Mouse (Mus musculus) limb, embryonic 10.5 days (tissue): ENCODE results near the gene Olfr522. TPM values are rescaled to one million over a fixed set of nuclear protein-coding genes. Genes with fewer than 3 reads are reported as not detected.
A peak's percentile ranks its signal among the peaks of the same experiment; 100 is the strongest.

Experiments
- DNase-seq: peaks from one replicate; pipeline ENCODE4 v3.0.0-alpha.2; 2017; ENCODE audit warnings: low spot score
- H3K27ac ChIP-seq: fragments of 300-500 bp; sonication (generic); 2 replicates; pipeline ENCODE4 v1.5.1; 2016; ENCODE audit warnings: mild to moderate bottlenecking
- H3K27me3 ChIP-seq: fragments of 300-500 bp; sonication (generic); 2 replicates; pipeline ENCODE4 v1.6.1; 2016; ENCODE audit warnings: low read depth, mild to moderate bottlenecking; ENCODE audit not compliant: poor library complexity, severe bottlenecking
- H3K36me3 ChIP-seq: fragments of 300-500 bp; sonication (generic); 2 replicates; pipeline ENCODE4 v1.6.1; 2016; ENCODE audit warnings: mild to moderate bottlenecking, moderate library complexity
- H3K4me1 ChIP-seq: fragments of 300-500 bp; sonication (generic); 2 replicates; pipeline ENCODE4 v1.6.1; 2016
- H3K4me3 ChIP-seq: fragments of 300-500 bp; sonication (generic); 2 replicates; pipeline ENCODE4 v1.5.1; 2016; ENCODE audit warnings: mild to moderate bottlenecking, moderate library complexity
- H3K9me3 ChIP-seq: fragments of 300-500 bp; sonication (generic); replicated peaks from 2 replicates; pipeline ENCODE4 v1.6.1; 2016; ENCODE audit warnings: mild to moderate bottlenecking
- WGBS: fragments of 180-500 bp; shearing (Covaris S2); methylation state at CpG from one replicate; pipeline ENCODE4 v1.1.7; 2016; 5-methylcytosine and 5-hydroxymethylcytosine counted together
- polyA plus RNA-seq: library from polyadenylated mRNA; unstranded; fragments of >200 nt; fragmentation: Nextera tagmentation; extraction: Ambion mirVana; gene quantifications from 2 replicates; pipeline ENCODE4 v1.2.1, GENCODE M21; 2016

Olfr522 gene
- polyA plus RNA-seq, 1 experiment from 2014 or later = not detected

DNA sequence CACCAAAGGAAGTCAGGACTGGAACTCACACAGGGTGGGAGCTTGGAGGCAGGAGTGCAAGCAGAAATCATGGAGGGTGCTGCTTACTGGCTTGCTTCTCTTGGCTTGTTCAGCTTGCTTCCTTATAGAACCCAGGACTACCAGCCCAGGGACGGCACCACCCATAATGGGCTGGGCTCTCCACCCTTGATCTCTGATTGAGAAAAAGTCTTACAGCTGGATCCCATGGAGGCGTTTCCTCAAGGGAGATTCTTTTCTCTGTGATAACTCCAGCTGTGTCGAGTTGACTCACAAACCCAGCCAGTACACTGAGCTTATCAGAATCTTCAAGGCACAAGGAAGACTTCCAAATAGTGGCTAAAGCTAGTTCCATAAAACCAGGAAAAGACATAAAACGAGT, 41.8 kb downstream of the Olfr522 start:
- H3K4me3 ChIP-seq = no peak overlapping the region
- DNase-seq = no peak
- WGBS = 50% methylated on average over 4 of the region's 4 CpGs
- no peaks in the 10 kb centered on the region for H3K36me3 ChIP-seq
- peaks cover 16% of the 10 kb centered on the region for H3K4me1 ChIP-seq
- H3K27ac ChIP-seq = no peak overlapping the region
- H3K9me3 ChIP-seq = no peaks in the 10 kb centered on the region
- H3K27me3 ChIP-seq = no peaks in the 10 kb centered on the region

DNA sequence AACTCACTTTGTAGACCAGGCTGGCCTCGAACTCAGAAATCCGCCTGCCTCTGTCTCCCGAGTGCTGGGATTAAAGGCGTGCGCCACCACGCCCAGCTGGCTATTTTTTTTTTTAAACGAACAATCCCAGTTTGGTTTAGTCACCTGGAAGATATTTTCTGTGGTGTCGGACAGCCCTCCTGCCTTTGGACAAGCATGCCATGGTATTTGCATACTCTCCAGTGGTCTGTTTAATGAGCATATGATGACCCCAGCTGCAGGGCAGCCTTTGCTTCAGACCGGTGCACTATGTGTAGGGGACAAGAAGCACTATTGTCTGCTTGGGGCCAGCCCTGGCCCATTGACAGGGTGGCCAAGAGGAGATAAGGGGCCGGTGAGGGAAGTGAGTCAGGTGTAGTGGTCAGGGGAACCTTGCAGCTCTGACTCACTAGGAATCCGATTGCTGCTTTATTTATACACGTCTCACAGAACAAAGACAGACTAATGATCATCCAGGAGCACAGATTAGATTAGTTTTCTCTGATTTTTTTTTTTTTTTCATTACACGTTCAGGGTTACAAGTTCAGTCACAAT, 43.1 kb downstream of the Olfr522 start:
- H3K4me3 ChIP-seq = no peak overlapping the region
- no peak overlapping the region for H3K27ac ChIP-seq
- no peaks in the 10 kb centered on the region for H3K36me3 ChIP-seq
- WGBS = 83% methylated on average over 13 of the region's 13 CpGs
- H3K4me1 ChIP-seq = peaks cover 11% of the 10 kb centered on the region
- no peaks in the 10 kb centered on the region for H3K9me3 ChIP-seq
- H3K27me3 ChIP-seq = no peaks in the 10 kb centered on the region
- no peak for DNase-seq

- DNase-seq = no peak
- WGBS = 87% methylated on average over 2 of the region's 2 CpGs
- Histone ChIP-seq H3K36me3 (no peaks in the 10 kb centered on the region), H3K4me1 (peaks cover 9% of the 10 kb centered on the region), H3K27ac (no peak overlapping the region), H3K9me3 (no peaks in the 10 kb centered on the region), H3K4me3 (no peak overlapping the region), H3K27me3 (no peaks in the 10 kb centered on the region)
These were observed 44.1 kb downstream of the Olfr522 start for GRCm38 (mm10) chr7:140120484-140120883.

DNA sequence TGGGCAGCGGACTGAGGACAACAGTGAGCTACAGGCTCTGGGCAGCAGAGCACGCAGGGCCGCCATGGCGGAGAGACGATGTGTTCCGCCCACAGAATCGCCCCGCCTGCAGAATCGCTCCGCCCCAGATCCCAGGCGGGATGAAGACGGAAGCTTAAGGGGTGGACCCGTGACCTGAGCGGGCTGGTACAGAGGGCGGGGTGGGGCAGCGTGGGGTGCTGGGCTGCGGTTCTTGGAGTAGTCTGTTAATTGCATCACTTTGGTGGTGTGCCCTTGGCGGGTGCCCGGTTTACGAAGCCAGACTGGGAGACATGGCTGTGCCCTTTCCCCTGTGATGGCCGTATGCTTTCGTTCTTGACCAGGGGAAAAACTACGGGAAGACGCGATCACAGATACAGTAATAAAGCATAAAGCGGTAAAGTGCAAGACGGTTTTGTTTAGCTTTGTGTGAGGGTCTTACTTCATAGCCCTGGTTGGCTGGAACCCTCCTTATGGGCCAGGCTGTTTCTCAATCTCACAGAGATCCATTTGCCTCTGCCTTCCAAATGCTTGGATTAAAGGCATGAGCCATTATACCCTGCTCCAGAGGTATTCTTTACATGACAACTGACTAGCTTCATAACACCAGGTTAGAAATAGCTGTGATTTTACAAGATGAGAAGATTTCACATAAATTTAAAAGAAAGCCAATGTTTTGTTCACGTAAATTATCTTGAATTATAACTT, 48.1 kb downstream of the Olfr522 start, which contains the start of gene Echs1:
Gene Echs1, minus strand, starts transcription at position 148 of the 726 bp plus-strand sequence.
- peak within 1 kb of the TSS; percentile 79 for H3K4me3 ChIP-seq
- H3K27ac ChIP-seq = peak within 1 kb of the TSS; percentile 93
- 4% methylated on average over 28 of the region's 28 CpGs for WGBS
- peaks cover 8% of the 10 kb centered on the region for H3K4me1 ChIP-seq
- peaks cover 16% of the 10 kb centered on the region for H3K36me3 ChIP-seq
- H3K27me3 ChIP-seq = no peaks in the 10 kb centered on the region
- H3K9me3 ChIP-seq = no peaks in the 10 kb centered on the region
- DNase-seq = peak; percentile 87

GRCm38 (mm10) chr7:140115583-140116328, 48.8 kb downstream of the Olfr522 start, which contains the start of gene Paox:
TSS of gene Paox (plus strand) at chr7:140115799.
- Histone ChIP-seq H3K4me1 (peaks cover 8% of the 10 kb centered on the region), H3K27me3 (no peaks in the 10 kb centered on the region), H3K27ac (peak within 1 kb of the TSS; percentile 93), H3K36me3 (peaks cover 23% of the 10 kb centered on the region), H3K4me3 (peak within 1 kb of the TSS; percentile 79), H3K9me3 (no peaks in the 10 kb centered on the region)
- WGBS = 3% methylated on average over 23 of the region's 23 CpGs
- peak; percentile 59 for DNase-seq

GRCm38 (mm10) chr7:140111943-140112342, 52.6 kb downstream of the Olfr522 start:
- no peak for DNase-seq
- no peaks in the 10 kb centered on the region for H3K27me3 ChIP-seq
- H3K27ac ChIP-seq = no peak overlapping the region
- peaks cover 61% of the 10 kb centered on the region for H3K36me3 ChIP-seq
- peaks cover 8% of the 10 kb centered on the region for H3K4me1 ChIP-seq
- no peaks in the 10 kb centered on the region for H3K9me3 ChIP-seq
- no peak overlapping the region for H3K4me3 ChIP-seq
- 85% methylated on average over 3 of the region's 3 CpGs for WGBS

Other genes starting within 250 kb of the Olfr522 start
- gene Utf1, start 221.0 kb downstream of the Olfr522 start, polyA plus RNA-seq = 0.38 and 0.64 TPM in 2 replicates
- gene 6430531B16Rik, start 186.0 kb downstream of the Olfr522 start, polyA plus RNA-seq = 0.39 and 0.85 TPM in 2 replicates
- gene Adam8, start 172.2 kb downstream of the Olfr522 start, polyA plus RNA-seq = 2.2 TPM in 2 replicates
- 38.8 and 40.7 TPM in 2 replicates for gene Zfp511, start 128.4 kb downstream of the Olfr522 start, polyA plus RNA-seq
- gene Tubgcp2, start 128.1 kb downstream of the Olfr522 start, polyA plus RNA-seq = 81.6 and 87.8 TPM in 2 replicates
- not detected in 2 replicates for gene Msx3, start 115.7 kb downstream of the Olfr522 start, polyA plus RNA-seq
- gene Caly, start 82.2 kb downstream of the Olfr522 start, polyA plus RNA-seq = 1.1 and 1.2 TPM in 2 replicates
- not detected in 2 replicates for gene Prap1, start 71.4 kb downstream of the Olfr522 start, polyA plus RNA-seq
- gene Fuom, start 62.3 kb downstream of the Olfr522 start, polyA plus RNA-seq = 8.7 and 13.9 TPM in 2 replicates
- 19.2 and 23.7 TPM in 2 replicates for gene Paox, start 49.0 kb downstream of the Olfr522 start, polyA plus RNA-seq
- 174 and 178 TPM in 2 replicates for gene Echs1, start 48.3 kb downstream of the Olfr522 start, polyA plus RNA-seq
- gene Mtg1, start 27.2 kb downstream of the Olfr522 start, polyA plus RNA-seq = 29.5 and 31.9 TPM in 2 replicates
- not detected in 2 replicates for gene Sprn, start 9.9 kb downstream of the Olfr522 start, polyA plus RNA-seq
- not detected in 2 replicates for gene Olfr523, start 8.5 kb upstream of the Olfr522 start, polyA plus RNA-seq
- not detected in 2 replicates for gene Olfr524, start 41.2 kb upstream of the Olfr522 start, polyA plus RNA-seq
- 0.04 TPM in 1 of 2 replicates, not detected in the other for gene Cd163l1, start 53.5 kb upstream of the Olfr522 start, polyA plus RNA-seq
- gene 5830411N06Rik, start 82.5 kb upstream of the Olfr522 start, polyA plus RNA-seq = not detected in 2 replicates
- not detected in 2 replicates for gene Olfr525, start 156.1 kb upstream of the Olfr522 start, polyA plus RNA-seq
- not detected in 2 replicates for gene Olfr527, start 169.3 kb upstream of the Olfr522 start, polyA plus RNA-seq
- gene Olfr60, start 196.9 kb upstream of the Olfr522 start, polyA plus RNA-seq = not detected in 2 replicates
- gene Olfr530, start 211.6 kb upstream of the Olfr522 start, polyA plus RNA-seq = not detected in 2 replicates
- gene Olfr531, start 238.2 kb upstream of the Olfr522 start, polyA plus RNA-seq = not detected in 2 replicates